Mouse (Mus musculus): ENCODE results near the gene Rnf222. TPM values are rescaled to one million over a fixed set of nuclear protein-coding genes. Genes with fewer than 3 reads are reported as not detected.
A peak's percentile ranks its signal among the peaks of the same experiment; 100 is the strongest.
"Not testable (repeated sequence)": the region's sequence is repeated elsewhere in the genome, so short reads cannot be mapped to it uniquely, and the experiment has no call there.

The Rnf222 gene
- polyA plus RNA-seq, 1 experiment = 1.4 TPM

GRCm38 (mm10) chr11:68933885-68934507, 45.6 kb downstream of the Rnf222 start:
- H3K4me3 ChIP-seq (replicated peaks; ENCODE audit: control insufficient read depth, low read depth, low read length) = no peak overlapping the region
- H3K27ac ChIP-seq (ENCODE audit: control insufficient read depth, insufficient read depth, low read depth, low read length, poor library complexity) = no peak overlapping the region
- 78% methylated on average over 5 of the region's 5 CpGs for WGBS
- TF ChIP-seq CTCF (IDR thresholded peaks at IDR 0.05; ENCODE audit: control insufficient read depth, insufficient read depth, low read length) (no peak), POLR2A (IDR thresholded peaks at IDR 0.05; ENCODE audit: borderline replicate concordance, control insufficient read depth, low read depth, low read length) (no peak)
- H3K4me1 ChIP-seq (ENCODE audit: control insufficient read depth, insufficient read depth, low read length) = no peaks in the 10 kb centered on the region

- WGBS = 83% methylated on average over 4 of the region's 4 CpGs
- H3K4me3 ChIP-seq (replicated peaks; ENCODE audit: control insufficient read depth, low read depth, low read length); H3K27ac ChIP-seq (ENCODE audit: control insufficient read depth, insufficient read depth, low read depth, low read length, poor library complexity); H3K4me1 ChIP-seq (ENCODE audit: control insufficient read depth, insufficient read depth, low read length): not testable (repeated sequence)
These were observed 48.6 kb downstream of the Rnf222 start for GRCm38 (mm10) chr11:68936951-68937350.

GRCm38 (mm10) chr11:68939451-68940304, 51.3 kb downstream of the Rnf222 start:
- H3K4me1 ChIP-seq (ENCODE audit: control insufficient read depth, insufficient read depth, low read length) = no peaks in the 10 kb centered on the region
- H3K27ac ChIP-seq (ENCODE audit: control insufficient read depth, insufficient read depth, low read depth, low read length, poor library complexity) = no peak overlapping the region
- TF ChIP-seq CTCF (IDR thresholded peaks at IDR 0.05; ENCODE audit: control insufficient read depth, insufficient read depth, low read length) (no peak), POLR2A (IDR thresholded peaks at IDR 0.05; ENCODE audit: borderline replicate concordance, control insufficient read depth, low read depth, low read length) (no peak; the same call in 1 of the 2 replicates)
- peak overlapping the region; percentile 51 for H3K4me3 ChIP-seq (replicated peaks; ENCODE audit: control insufficient read depth, low read depth, low read length)
- WGBS = under 1% methylated on average over 16 of the region's 16 CpGs

- H3K4me1 ChIP-seq (ENCODE audit: control insufficient read depth, insufficient read depth, low read length) = no peaks in the 10 kb centered on the region
- no peak overlapping the region for H3K4me3 ChIP-seq (replicated peaks; ENCODE audit: control insufficient read depth, low read depth, low read length)
- TF ChIP-seq CTCF (IDR thresholded peaks at IDR 0.05; ENCODE audit: control insufficient read depth, insufficient read depth, low read length) = no peak
- no peak for TF ChIP-seq POLR2A (IDR thresholded peaks at IDR 0.05; ENCODE audit: borderline replicate concordance, control insufficient read depth, low read depth, low read length)
- H3K27ac ChIP-seq (ENCODE audit: control insufficient read depth, insufficient read depth, low read depth, low read length, poor library complexity) = no peak overlapping the region
- 57% methylated on average over 4 of the region's 4 CpGs for WGBS
These were observed 52.2 kb downstream of the Rnf222 start for GRCm38 (mm10) chr11:68940516-68940915.

- Histone ChIP-seq H3K4me1 (ENCODE audit: control insufficient read depth, insufficient read depth, low read length) (no peaks in the 10 kb centered on the region), H3K27ac (ENCODE audit: control insufficient read depth, insufficient read depth, low read depth, low read length, poor library complexity) (no peak overlapping the region), H3K4me3 (replicated peaks; ENCODE audit: control insufficient read depth, low read depth, low read length) (no peak overlapping the region)
- TF ChIP-seq POLR2A (IDR thresholded peaks at IDR 0.05; ENCODE audit: borderline replicate concordance, control insufficient read depth, low read depth, low read length) (no peak), CTCF (IDR thresholded peaks at IDR 0.05; ENCODE audit: control insufficient read depth, insufficient read depth, low read length) (no peak)
- whole genome bisulfite sequencing = 88% methylated on average over 8 of the region's 8 CpGs
These were observed 54.4 kb downstream of the Rnf222 start for GRCm38 (mm10) chr11:68942731-68943130.

- no peak for TF ChIP-seq CTCF (IDR thresholded peaks at IDR 0.05; ENCODE audit: control insufficient read depth, insufficient read depth, low read length)
- TF ChIP-seq POLR2A (IDR thresholded peaks at IDR 0.05; ENCODE audit: borderline replicate concordance, control insufficient read depth, low read depth, low read length) = no peak
- WGBS = 63% methylated on average over 2 of the region's 2 CpGs
- Histone ChIP-seq H3K27ac (ENCODE audit: control insufficient read depth, insufficient read depth, low read depth, low read length, poor library complexity) (no peak overlapping the region), H3K4me1 (ENCODE audit: control insufficient read depth, insufficient read depth, low read length) (no peaks in the 10 kb centered on the region), H3K4me3 (replicated peaks; ENCODE audit: control insufficient read depth, low read depth, low read length) (no peak overlapping the region)
These were observed 56.9 kb downstream of the Rnf222 start for GRCm38 (mm10) chr11:68945245-68945644.

Other genes starting within 250 kb of the Rnf222 start
- gene Myh10, start 197.0 kb upstream of the Rnf222 start, polyA plus RNA-seq (2011; ENCODE audit: insufficient read depth, insufficient read length, low replicate concordance, missing spikeins) = 22.6 and 26.7 TPM in 2 replicates
- gene Ndel1, start 16.7 kb upstream of the Rnf222 start, polyA plus RNA-seq (2011; ENCODE audit: insufficient read depth, insufficient read length, low replicate concordance, missing spikeins) = 21.2 and 25.6 TPM in 2 replicates
- gene Rpl26, start 13.0 kb downstream of the Rnf222 start, polyA plus RNA-seq (2011; ENCODE audit: insufficient read depth, insufficient read length, low replicate concordance, missing spikeins) = 2,007 and 3,389 TPM in 2 replicates
- gene Odf4, start 38.5 kb downstream of the Rnf222 start, polyA plus RNA-seq (2011; ENCODE audit: insufficient read depth, insufficient read length, low replicate concordance, missing spikeins) = not detected in 2 replicates
- gene Arhgef15, start 68.9 kb downstream of the Rnf222 start, polyA plus RNA-seq (2011; ENCODE audit: insufficient read depth, insufficient read length, low replicate concordance, missing spikeins) = 1.9 and 4.5 TPM in 2 replicates
- gene Slc25a35, start 79.6 kb downstream of the Rnf222 start, polyA plus RNA-seq (2011; ENCODE audit: insufficient read depth, insufficient read length, low replicate concordance, missing spikeins) = 1.6 and 2.9 TPM in 2 replicates
- gene Rangrf, start 86.6 kb downstream of the Rnf222 start, polyA plus RNA-seq (2011; ENCODE audit: insufficient read depth, insufficient read length, low replicate concordance, missing spikeins) = 18.3 and 38.3 TPM in 2 replicates
- 26.1 and 34.4 TPM in 2 replicates for gene Pfas, start 119.9 kb downstream of the Rnf222 start, polyA plus RNA-seq (2011; ENCODE audit: insufficient read depth, insufficient read length, low replicate concordance, missing spikeins)
- 19.0 and 38.1 TPM in 2 replicates for gene Ctc1, start 127.4 kb downstream of the Rnf222 start, polyA plus RNA-seq (2011; ENCODE audit: insufficient read depth, insufficient read length, low replicate concordance, missing spikeins)
- 53.2 and 100 TPM in 2 replicates for gene Aurkb, start 157.1 kb downstream of the Rnf222 start, polyA plus RNA-seq (2011; ENCODE audit: insufficient read depth, insufficient read length, low replicate concordance, missing spikeins)
- gene Borcs6, start 171.2 kb downstream of the Rnf222 start, polyA plus RNA-seq (2011; ENCODE audit: insufficient read depth, insufficient read length, low replicate concordance, missing spikeins) = 16.4 and 18.4 TPM in 2 replicates
- 16.3 and 31.0 TPM in 2 replicates for gene Tmem107, start 182.3 kb downstream of the Rnf222 start, polyA plus RNA-seq (2011; ENCODE audit: insufficient read depth, insufficient read length, low replicate concordance, missing spikeins)
- 50.5 and 55.9 TPM in 2 replicates for gene Vamp2, start 199.9 kb downstream of the Rnf222 start, polyA plus RNA-seq (2011; ENCODE audit: insufficient read depth, insufficient read length, low replicate concordance, missing spikeins)
- 28.8 and 46.2 TPM in 2 replicates for gene Per1, start 206.7 kb downstream of the Rnf222 start, polyA plus RNA-seq (2011; ENCODE audit: insufficient read depth, insufficient read length, low replicate concordance, missing spikeins)
- 1.1 TPM in 1 of 2 replicates, not detected in the other for gene Hes7, start 231.9 kb downstream of the Rnf222 start, polyA plus RNA-seq (2011; ENCODE audit: insufficient read depth, insufficient read length, low replicate concordance, missing spikeins)
- gene 9130213A22Rik, start 234.0 kb downstream of the Rnf222 start, polyA plus RNA-seq (2011; ENCODE audit: insufficient read depth, insufficient read length, low replicate concordance, missing spikeins) = not detected in 2 replicates
- gene Aloxe3, start 237.3 kb downstream of the Rnf222 start, polyA plus RNA-seq (2011; ENCODE audit: insufficient read depth, insufficient read length, low replicate concordance, missing spikeins) = 0.82 TPM in 1 of 2 replicates, not detected in the other